Mouse (Mus musculus) hindbrain, embryonic 12.5 days (tissue): Measurements from ENCODE around the gene Rnasel. TPM values are rescaled to one million over a fixed set of nuclear protein-coding genes. Genes with fewer than 3 reads are reported as not detected.
"Not testable (repeated sequence)": the region's sequence is repeated elsewhere in the genome, so short reads cannot be mapped to it uniquely, and the experiment has no call there.

Experiments used
- ATAC-seq: fragments of 200-750 bp; cut with Nextera tagmentation; 2 replicates; pipeline ENCODE4 v1.8.0; 2017; ENCODE audit warnings: moderate TSS enrichment; ENCODE audit not compliant: low FRiP score
- H3K27ac ChIP-seq: fragments of 300-500 bp; sonication (generic); 2 replicates; pipeline ENCODE4 v1.5.1; 2016; ENCODE audit warnings: mild to moderate bottlenecking
- H3K27me3 ChIP-seq: fragments of 300-500 bp; sonication (generic); 2 replicates; pipeline ENCODE4 v1.6.1; 2016; ENCODE audit warnings: mild to moderate bottlenecking
- H3K36me3 ChIP-seq: fragments of 300-500 bp; sonication (generic); 2 replicates; pipeline ENCODE4 v1.6.1; 2016; ENCODE audit warnings: mild to moderate bottlenecking
- H3K4me1 ChIP-seq: fragments of 300-500 bp; sonication (generic); 2 replicates; pipeline ENCODE4 v1.6.1; 2016
- H3K4me2 ChIP-seq: fragments of 300-500 bp; sonication (generic); replicated peaks from 2 replicates; pipeline ENCODE4 v1.6.1; 2016; ENCODE audit warnings: mild to moderate bottlenecking
- H3K4me3 ChIP-seq: fragments of 300-500 bp; sonication (generic); 2 replicates; pipeline ENCODE4 v1.5.1; 2016; ENCODE audit warnings: mild to moderate bottlenecking
- H3K9ac ChIP-seq: fragments of 300-500 bp; sonication (generic); 2 replicates; pipeline ENCODE4 v1.6.1; 2016; ENCODE audit warnings: mild to moderate bottlenecking, moderate library complexity
- H3K9me3 ChIP-seq: fragments of 300-500 bp; sonication (generic); replicated peaks from 2 replicates; pipeline ENCODE4 v1.6.1; 2016; ENCODE audit warnings: mild to moderate bottlenecking
- WGBS: fragments of 180-500 bp; shearing (Covaris S2); methylation state at CpG from one replicate; pipeline ENCODE4 v1.1.7; 2016; 5-methylcytosine and 5-hydroxymethylcytosine counted together
- polyA plus RNA-seq: library from polyadenylated mRNA; unstranded; fragments of >200 nt; fragmentation: Nextera tagmentation; extraction: Ambion mirVana; gene quantifications from 2 replicates; pipeline ENCODE4 v1.2.1, GENCODE M21; 2016

The Rnasel gene
- polyA plus RNA-seq, 1 experiment from 2014 or later: 40.0 TPM

GRCm38 (mm10) chr1:153751763-153752301, 2.6 kb downstream of the Rnasel start:
- Histone ChIP-seq H3K4me3 (no peak overlapping the region), H3K4me2 (peak overlapping the region; percentile 33)

GRCm38 (mm10) chr1:153752521-153752920, 3.3 kb downstream of the Rnasel start:
- 89% methylated on average over 6 of the region's 6 CpGs for WGBS
- peaks cover 33% of the 10 kb centered on the region for H3K4me1 ChIP-seq
- no peak overlapping the region for H3K4me3 ChIP-seq
- H3K9me3 ChIP-seq: no peaks in the 10 kb centered on the region
- H3K9ac ChIP-seq: no peak overlapping the region
- no peak overlapping the region for H3K27ac ChIP-seq
- H3K27me3 ChIP-seq: no peaks in the 10 kb centered on the region
- peak overlapping the region; percentile 33 for H3K4me2 ChIP-seq
- no peak for ATAC-seq
- H3K36me3 ChIP-seq: peaks cover 30% of the 10 kb centered on the region

More at GRCm38 (mm10) chr1:153751763-153752301, 2.6 kb downstream of the Rnasel start:
- peak overlapping the region; percentile 4; the same call in 1 of the 2 replicates for H3K27ac ChIP-seq
- H3K36me3 ChIP-seq: peaks cover 30% of the 10 kb centered on the region
- H3K4me1 ChIP-seq: peaks cover 35% of the 10 kb centered on the region
- no peak for ATAC-seq
- H3K27me3 ChIP-seq: no peaks in the 10 kb centered on the region
- no peaks in the 10 kb centered on the region for H3K9me3 ChIP-seq
- 52% methylated on average over 13 of the region's 13 CpGs for WGBS
- no peak overlapping the region for H3K9ac ChIP-seq

DNA sequence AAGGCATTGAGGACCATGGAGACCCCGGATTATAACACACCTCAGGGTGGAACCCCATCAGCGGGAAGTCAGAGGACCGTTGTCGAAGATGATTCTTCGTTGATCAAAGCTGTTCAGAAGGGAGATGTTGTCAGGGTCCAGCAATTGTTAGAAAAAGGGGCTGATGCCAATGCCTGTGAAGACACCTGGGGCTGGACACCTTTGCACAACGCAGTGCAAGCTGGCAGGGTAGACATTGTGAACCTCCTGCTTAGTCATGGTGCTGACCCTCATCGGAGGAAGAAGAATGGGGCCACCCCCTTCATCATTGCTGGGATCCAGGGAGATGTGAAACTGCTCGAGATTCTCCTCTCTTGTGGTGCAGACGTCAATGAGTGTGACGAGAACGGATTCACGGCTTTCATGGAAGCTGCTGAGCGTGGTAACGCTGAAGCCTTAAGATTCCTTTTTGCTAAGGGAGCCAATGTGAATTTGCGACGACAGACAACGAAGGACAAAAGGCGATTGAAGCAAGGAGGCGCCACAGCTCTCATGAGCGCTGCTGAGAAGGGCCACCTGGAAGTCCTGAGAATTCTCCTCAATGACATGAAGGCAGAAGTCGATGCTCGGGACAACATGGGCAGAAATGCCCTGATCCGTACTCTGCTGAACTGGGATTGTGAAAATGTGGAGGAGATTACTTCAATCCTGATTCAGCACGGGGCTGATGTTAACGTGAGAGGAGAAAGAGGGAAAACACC, 4.7 kb downstream of the Rnasel start:
- 77% methylated on average over 25 of the region's 25 CpGs for WGBS
- peaks cover 25% of the 10 kb centered on the region for H3K4me1 ChIP-seq
- no peaks in the 10 kb centered on the region for H3K27me3 ChIP-seq
- H3K4me2 ChIP-seq: no peak overlapping the region
- no peak overlapping the region for H3K4me3 ChIP-seq
- no peak overlapping the region for H3K9ac ChIP-seq
- H3K27ac ChIP-seq: no peak overlapping the region
- H3K36me3 ChIP-seq: peaks cover 35% of the 10 kb centered on the region
- H3K9me3 ChIP-seq: no peaks in the 10 kb centered on the region
- no peak for ATAC-seq

DNA sequence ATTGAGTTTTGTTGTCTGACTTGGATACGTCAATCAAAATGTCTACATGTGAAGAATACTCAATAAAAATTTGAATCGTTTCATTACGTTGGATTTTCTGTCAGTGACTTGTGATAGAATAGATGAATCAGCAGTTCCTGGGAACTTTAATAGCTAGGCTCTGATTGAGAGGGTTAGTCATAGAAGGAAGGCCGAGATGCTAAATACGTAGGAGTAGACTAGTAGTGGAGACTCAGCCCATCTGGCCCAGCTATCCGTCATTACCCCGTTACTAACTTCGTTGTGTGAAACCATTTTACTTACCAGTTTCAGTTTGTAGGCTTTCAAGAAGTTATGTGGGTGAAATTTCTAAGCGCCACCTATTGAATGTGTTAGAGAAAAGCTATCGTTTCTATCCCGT, 14.9 kb downstream of the Rnasel start:
- no peaks in the 10 kb centered on the region for H3K9me3 ChIP-seq
- 91% methylated on average over 11 of the region's 11 CpGs for WGBS
- H3K4me1 ChIP-seq: no peaks in the 10 kb centered on the region
- no peak overlapping the region for H3K27ac ChIP-seq
- H3K9ac ChIP-seq: no peak overlapping the region
- peaks cover 24% of the 10 kb centered on the region for H3K36me3 ChIP-seq
- H3K4me2 ChIP-seq: no peak overlapping the region
- no peaks in the 10 kb centered on the region for H3K27me3 ChIP-seq
- ATAC-seq: no peak
- H3K4me3 ChIP-seq: no peak overlapping the region

DNA sequence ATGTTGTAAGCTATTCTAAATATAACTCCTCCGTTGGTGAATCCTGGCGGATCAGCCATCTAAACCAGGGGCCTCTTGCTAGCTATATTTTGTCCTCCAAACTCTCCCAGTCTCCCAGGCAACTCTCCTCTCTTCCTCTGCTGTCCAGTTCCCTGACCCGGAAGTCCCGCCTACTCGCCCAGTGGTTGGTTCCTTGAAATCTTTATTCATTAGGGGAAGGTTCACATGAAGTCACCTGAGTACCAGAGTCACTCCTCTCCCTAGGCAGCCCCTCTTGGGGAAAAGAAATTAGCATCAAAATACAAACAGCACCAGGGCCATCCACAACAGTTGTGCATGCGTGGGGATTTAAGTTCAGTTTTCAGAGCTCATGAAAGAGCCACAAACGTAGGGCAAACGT, 17.1 kb downstream of the Rnasel start:
- H3K4me1 ChIP-seq: no peaks in the 10 kb centered on the region
- H3K4me3 ChIP-seq: no peak overlapping the region
- H3K27me3 ChIP-seq: no peaks in the 10 kb centered on the region
- H3K27ac ChIP-seq: no peak overlapping the region
- no peak overlapping the region for H3K9ac ChIP-seq
- H3K9me3 ChIP-seq: no peaks in the 10 kb centered on the region
- WGBS: 45% methylated on average over 8 of the region's 8 CpGs
- no peak for ATAC-seq
- no peak overlapping the region for H3K4me2 ChIP-seq
- H3K36me3 ChIP-seq: peaks cover 8% of the 10 kb centered on the region

DNA sequence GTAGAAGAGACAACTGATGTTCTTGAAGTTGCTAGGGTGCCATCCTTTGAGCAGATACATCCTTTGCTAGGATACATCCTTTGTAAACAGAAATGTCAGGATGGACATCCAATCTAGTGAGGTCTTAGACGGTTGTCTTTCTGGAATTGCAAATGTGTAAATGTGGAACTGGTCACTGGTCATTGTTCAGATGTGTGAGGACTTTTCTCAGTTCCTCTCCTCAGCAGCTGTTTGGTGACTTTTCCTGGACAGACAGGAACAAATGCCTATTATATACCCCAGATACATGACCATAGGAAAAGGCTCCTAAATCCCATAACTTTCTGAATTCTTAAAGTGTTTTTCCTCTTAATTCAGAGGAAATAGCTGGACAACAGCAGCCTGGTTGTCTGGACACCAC, 18.1 kb downstream of the Rnasel start:
- WGBS: 100% methylated on average over 1 of the region's 1 CpGs
- H3K27ac ChIP-seq: no peak overlapping the region
- H3K36me3 ChIP-seq: no peaks in the 10 kb centered on the region
- H3K4me1 ChIP-seq: no peaks in the 10 kb centered on the region
- no peaks in the 10 kb centered on the region for H3K27me3 ChIP-seq
- ATAC-seq: no peak
- H3K9me3 ChIP-seq: no peaks in the 10 kb centered on the region
- H3K4me3 ChIP-seq: no peak overlapping the region
- H3K4me2 ChIP-seq: no peak overlapping the region
- H3K9ac ChIP-seq: no peak overlapping the region

DNA sequence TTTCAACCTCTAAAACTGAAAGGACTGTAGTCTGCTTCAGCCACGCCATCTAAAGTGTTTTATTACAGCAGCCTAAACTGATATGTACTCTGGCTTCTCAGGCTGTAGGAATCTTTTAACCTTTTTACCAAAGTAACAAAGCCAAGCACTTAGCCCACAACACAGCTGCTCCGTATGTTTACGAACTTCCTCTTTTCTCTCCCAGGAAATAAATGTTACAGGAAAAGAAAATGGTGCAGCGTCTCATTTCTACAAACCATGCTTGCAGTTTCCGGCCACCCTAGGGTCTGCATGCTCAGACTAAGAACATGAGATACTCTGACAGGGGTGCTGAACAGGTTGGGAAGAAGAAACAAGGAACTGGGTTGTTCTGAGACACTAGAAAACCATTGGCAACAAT, 19.2 kb downstream of the Rnasel start:
- Histone ChIP-seq H3K4me3 (no peak overlapping the region), H3K9me3 (no peaks in the 10 kb centered on the region), H3K27ac (no peak overlapping the region), H3K4me2 (no peak overlapping the region), H3K27me3 (no peaks in the 10 kb centered on the region), H3K9ac (no peak overlapping the region), H3K36me3 (no peaks in the 10 kb centered on the region), H3K4me1 (no peaks in the 10 kb centered on the region)
- 93% methylated on average over 5 of the region's 5 CpGs for WGBS
- ATAC-seq: no peak

DNA sequence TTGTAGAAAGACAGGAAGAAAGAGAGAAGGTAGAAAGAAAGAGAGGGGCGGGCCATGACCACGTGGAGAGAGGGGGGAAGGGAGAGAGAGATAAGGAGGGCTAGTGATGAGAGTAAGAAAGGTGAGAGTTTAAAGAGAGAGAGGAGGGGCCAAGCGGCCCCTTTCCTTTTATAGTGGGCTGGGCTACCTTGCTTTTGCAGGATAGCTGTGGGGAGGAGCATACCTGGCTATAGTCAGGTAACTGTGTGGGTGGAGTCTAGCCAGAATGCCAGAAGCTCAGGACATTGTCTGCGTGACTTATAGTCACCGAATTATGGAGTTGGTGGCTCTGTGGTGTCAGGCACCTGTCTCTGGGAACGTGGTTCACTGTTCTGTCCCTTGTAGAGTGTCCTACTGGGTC, 20.3 kb downstream of the Rnasel start:
- 73% methylated on average over 6 of the region's 6 CpGs for WGBS

DNA sequence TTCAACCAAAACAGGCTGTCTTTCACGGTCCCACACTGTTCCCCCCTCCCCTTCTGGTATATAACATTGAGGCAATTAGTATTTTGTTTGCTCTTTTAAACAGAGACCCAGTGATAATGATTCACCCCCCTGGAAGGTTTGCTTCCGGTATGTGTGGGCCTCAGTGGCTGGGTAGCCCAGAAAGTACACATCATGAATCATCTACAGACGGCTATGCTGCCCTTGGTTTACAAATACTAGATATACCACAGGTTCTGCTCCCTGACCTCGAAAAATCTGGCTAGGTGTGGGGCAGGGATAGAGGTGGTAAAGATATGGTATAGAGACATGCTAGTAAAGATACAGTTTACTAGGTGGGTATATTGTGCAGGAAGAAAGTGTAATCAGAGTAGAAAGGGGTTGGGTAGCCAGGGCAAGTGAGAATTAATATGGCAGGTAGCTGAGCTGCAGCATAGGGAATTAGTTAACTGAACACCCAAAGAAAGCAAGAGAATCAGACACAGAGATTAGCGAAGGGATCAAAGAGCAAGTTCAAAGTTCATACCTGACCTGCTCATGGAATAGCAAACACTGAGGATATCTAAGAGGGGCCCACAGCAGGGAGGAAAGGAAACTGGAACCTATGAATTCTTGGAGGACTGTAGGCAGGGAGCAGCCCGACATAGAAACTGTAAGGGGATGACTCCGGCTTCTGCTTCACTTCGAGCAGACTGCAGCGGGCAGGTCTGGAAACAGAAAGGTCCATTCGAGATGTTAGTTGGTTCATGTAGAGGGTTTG, 21.0 kb downstream of the Rnasel start:
- no peaks in the 10 kb centered on the region for H3K36me3 ChIP-seq
- WGBS: 78% methylated on average over 10 of the region's 10 CpGs
- no peak for ATAC-seq
- no peak overlapping the region for H3K27ac ChIP-seq
- no peaks in the 10 kb centered on the region for H3K27me3 ChIP-seq
- H3K9me3 ChIP-seq: no peaks in the 10 kb centered on the region
- H3K4me2 ChIP-seq: no peak overlapping the region
- no peak overlapping the region for H3K9ac ChIP-seq
- H3K4me1 ChIP-seq: no peaks in the 10 kb centered on the region
- no peak overlapping the region for H3K4me3 ChIP-seq

More for the DNA sequence above, 20.3 kb downstream of the Rnasel start:
- not testable (repeated sequence) for H3K9ac ChIP-seq, H3K27me3 ChIP-seq, ATAC-seq, H3K9me3 ChIP-seq, H3K27ac ChIP-seq, H3K36me3 ChIP-seq, H3K4me1 ChIP-seq, H3K4me3 ChIP-seq, H3K4me2 ChIP-seq

DNA sequence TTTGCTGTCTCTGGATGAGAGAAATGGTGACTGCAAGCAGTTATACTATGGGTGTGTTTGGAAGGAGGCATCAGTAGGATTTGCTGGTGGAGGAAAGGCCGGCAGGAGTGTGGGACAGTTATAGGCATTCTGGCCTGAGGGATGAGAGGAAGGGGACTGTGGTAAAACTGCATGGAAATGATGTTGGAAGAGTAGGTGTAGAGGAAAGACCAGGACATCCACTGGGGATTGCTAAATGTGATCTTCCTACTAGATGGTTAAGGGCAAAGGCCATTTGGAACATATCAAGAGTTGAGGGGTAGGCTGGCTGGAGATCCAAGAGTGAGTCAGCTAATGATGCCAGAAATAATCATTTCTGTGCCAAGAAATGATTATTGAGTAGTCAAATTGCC, 21.5 kb downstream of the Rnasel start:
- Histone ChIP-seq H3K4me2 (no peak overlapping the region), H3K27ac (no peak overlapping the region), H3K4me3 (no peak overlapping the region), H3K9me3 (no peaks in the 10 kb centered on the region), H3K4me1 (no peaks in the 10 kb centered on the region), H3K36me3 (no peaks in the 10 kb centered on the region), H3K27me3 (no peaks in the 10 kb centered on the region), H3K9ac (no peak overlapping the region)
- WGBS: 90% methylated on average over 1 of the region's 1 CpGs
- no peak for ATAC-seq

GRCm38 (mm10) chr1:153775174-153775573, 25.9 kb downstream of the Rnasel start:
- H3K4me1 ChIP-seq: no peaks in the 10 kb centered on the region
- no peak overlapping the region for H3K4me3 ChIP-seq
- H3K4me2 ChIP-seq: no peak overlapping the region
- H3K27me3 ChIP-seq: no peaks in the 10 kb centered on the region
- no peak overlapping the region for H3K27ac ChIP-seq
- 91% methylated on average over 6 of the region's 6 CpGs for whole genome bisulfite sequencing
- no peak overlapping the region for H3K9ac ChIP-seq
- H3K36me3 ChIP-seq: no peaks in the 10 kb centered on the region
- no peaks in the 10 kb centered on the region for H3K9me3 ChIP-seq
- no peak for ATAC-seq

GRCm38 (mm10) chr1:153776257-153776656, 27.0 kb downstream of the Rnasel start:
- Histone ChIP-seq H3K9me3 (no peaks in the 10 kb centered on the region), H3K4me2 (no peak overlapping the region), H3K4me1 (no peaks in the 10 kb centered on the region), H3K27ac (no peak overlapping the region), H3K9ac (no peak overlapping the region), H3K4me3 (no peak overlapping the region), H3K27me3 (no peaks in the 10 kb centered on the region), H3K36me3 (no peaks in the 10 kb centered on the region)
- ATAC-seq: no peak
- WGBS: 90% methylated on average over 7 of the region's 7 CpGs
